Mouse (Mus musculus) central nervous system, embryonic 18 days (tissue): Measurements from ENCODE around the gene Gtf2h4. TPM values are rescaled to one million over a fixed set of nuclear protein-coding genes. Genes with fewer than 3 reads are reported as not detected.

Experiments used
- polyA plus RNA-seq: library from polyadenylated mRNA; depleted of rRNA; stranded (reverse); fragments of >200 nt; gene quantifications from 2 replicates; pipeline ENCODE4 v1.2.3, GENCODE M21; 2012; rRNA removed

Gene Gtf2h4
- polyA plus RNA-seq = 28.6 and 29.1 TPM in 2 replicates

GRCm38 (mm10) chr17:35673416-35674035 is at the start of gene Gtf2h4:
Gene Gtf2h4, minus strand, starts transcription at chr17:35673739.

GRCm38 (mm10) chr17:35704621-35705464 is 31.3 kb upstream of the Gtf2h4 start, which contains the start of gene Ddr1:
Gene Ddr1, minus strand, starts transcription at chr17:35704621.

GRCm38 (mm10) chr17:35667334-35668065 is 6.0 kb downstream of the Gtf2h4 start, which contains the start of gene Vars2:
Gene Vars2, minus strand, starts transcription at chr17:35667592.

DNA sequence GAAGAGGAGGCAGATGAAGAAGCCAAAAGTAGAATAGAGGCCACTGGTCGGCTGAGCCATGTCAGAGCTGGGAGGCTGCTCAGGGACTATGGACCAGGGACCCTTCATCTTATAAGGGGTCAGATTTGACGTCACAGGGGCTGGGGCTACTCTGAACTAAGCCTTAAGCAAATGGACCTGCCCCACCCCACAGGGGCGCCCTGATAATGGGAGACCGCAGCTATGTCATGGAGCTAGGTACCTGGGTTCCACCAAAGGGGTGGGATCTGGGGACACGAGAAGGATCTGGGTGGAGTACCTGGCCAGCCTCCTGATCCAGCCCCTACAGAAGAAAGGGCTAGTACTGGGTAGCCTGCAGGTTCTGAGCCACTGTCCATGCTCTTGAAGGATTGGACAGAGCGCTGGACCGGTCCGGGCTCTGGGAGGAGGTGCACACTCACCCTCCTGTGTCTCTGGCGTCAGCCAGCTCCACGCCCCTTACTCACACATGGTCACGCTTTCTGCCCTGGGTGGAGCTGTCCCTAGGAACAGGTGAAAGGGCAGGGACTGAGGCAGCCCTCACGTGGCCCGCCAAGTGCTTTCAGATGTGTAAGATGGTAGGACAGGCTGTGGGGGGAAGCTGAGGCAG is 29.8 kb downstream of the Gtf2h4 start, which contains the start of gene Mucl3:
Mucl3 (minus strand) TSS at position 87 of the 628 bp plus-strand sequence.

DNA sequence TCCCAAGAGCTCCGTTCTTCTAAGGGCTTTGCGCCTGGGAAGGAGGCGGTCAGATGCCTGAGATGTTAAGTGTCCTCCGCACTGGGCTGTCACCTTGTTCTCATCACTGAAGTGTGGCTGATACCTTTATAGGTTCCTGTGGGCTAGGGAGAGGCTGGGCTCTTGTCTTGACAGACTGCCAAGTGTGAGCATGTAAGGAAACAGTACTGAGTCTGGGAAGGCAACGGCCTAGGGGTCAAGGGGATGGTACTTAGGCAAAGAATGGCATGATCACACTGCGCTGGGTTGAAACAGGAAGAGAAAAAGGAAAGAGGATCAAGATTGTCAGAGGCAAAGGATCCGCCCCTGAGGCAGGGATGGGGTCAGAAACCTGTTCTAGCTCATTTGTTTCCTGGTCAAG is 47.0 kb downstream of the Gtf2h4 start, which contains the start of gene Gm9573:
Gm9573 (minus strand) TSS at position 101 of the 400 bp plus-strand sequence.

Other genes with a start within 250 kb of the Gtf2h4 start
- gene H2-Q6, start 248.9 kb downstream of the Gtf2h4 start, polyA plus RNA-seq = 1.0 and 1.2 TPM in 2 replicates
- 3.6 and 4.1 TPM in 2 replicates for gene H2-Q7, start 234.6 kb downstream of the Gtf2h4 start, polyA plus RNA-seq
- gene H2-Q10, start 203.7 kb downstream of the Gtf2h4 start, polyA plus RNA-seq = 0.47 and 0.52 TPM in 2 replicates
- gene Pou5f1, start 167.7 kb downstream of the Gtf2h4 start, polyA plus RNA-seq = 0.12 TPM in 1 of 2 replicates, not detected in the other
- gene Tcf19, start 156.9 kb downstream of the Gtf2h4 start, polyA plus RNA-seq = 11.8 and 14.8 TPM in 2 replicates
- gene Cchcr1, start 156.6 kb downstream of the Gtf2h4 start, polyA plus RNA-seq = 9.8 and 10.1 TPM in 2 replicates
- 0.32 and 0.75 TPM in 2 replicates for gene Psors1c2, start 140.5 kb downstream of the Gtf2h4 start, polyA plus RNA-seq
- gene Cdsn, start 121.6 kb downstream of the Gtf2h4 start, polyA plus RNA-seq = 0.07 and 1.2 TPM in 2 replicates
- gene 2300002M23Rik, start 106.3 kb downstream of the Gtf2h4 start, polyA plus RNA-seq = 0.05 and 0.09 TPM in 2 replicates
- gene Sfta2, start 72.2 kb downstream of the Gtf2h4 start, polyA plus RNA-seq = not detected in 2 replicates
- 0.10 TPM in 1 of 2 replicates, not detected in the other for gene Gm9573, start 47.1 kb downstream of the Gtf2h4 start, polyA plus RNA-seq
- gene Mucl3, start 30.0 kb downstream of the Gtf2h4 start, polyA plus RNA-seq = 0.04 TPM in 1 of 2 replicates, not detected in the other
- 37.5 and 41.5 TPM in 2 replicates for gene Vars2, start 6.1 kb downstream of the Gtf2h4 start, polyA plus RNA-seq
- gene Ddr1, start 30.9 kb upstream of the Gtf2h4 start, polyA plus RNA-seq = 45.4 and 45.8 TPM in 2 replicates
- gene Ier3, start 147.9 kb upstream of the Gtf2h4 start, polyA plus RNA-seq = 7.9 and 9.5 TPM in 2 replicates
- gene Flot1, start 149.5 kb upstream of the Gtf2h4 start, polyA plus RNA-seq = 149 and 160 TPM in 2 replicates
- gene Tubb5, start 164.6 kb upstream of the Gtf2h4 start, polyA plus RNA-seq = 2,694 and 2,976 TPM in 2 replicates
- gene Mdc1, start 167.8 kb upstream of the Gtf2h4 start, polyA plus RNA-seq = 15.9 and 16.6 TPM in 2 replicates
- gene Nrm, start 187.6 kb upstream of the Gtf2h4 start, polyA plus RNA-seq = 18.0 and 21.4 TPM in 2 replicates
- 29.3 and 32.5 TPM in 2 replicates for gene Ppp1r18, start 191.9 kb upstream of the Gtf2h4 start, polyA plus RNA-seq
- gene Dhx16, start 206.1 kb upstream of the Gtf2h4 start, polyA plus RNA-seq = 47.6 and 53.6 TPM in 2 replicates
- 93.8 and 104 TPM in 2 replicates for gene 2310061I04Rik, start 223.7 kb upstream of the Gtf2h4 start, polyA plus RNA-seq
- gene Atat1, start 236.3 kb upstream of the Gtf2h4 start, polyA plus RNA-seq = 448 and 535 TPM in 2 replicates
- 52.4 and 53.0 TPM in 2 replicates for gene Mrps18b, start 242.7 kb upstream of the Gtf2h4 start, polyA plus RNA-seq
- gene Ppp1r10, start 242.7 kb upstream of the Gtf2h4 start, polyA plus RNA-seq = 37.8 and 40.7 TPM in 2 replicates